Mouse (Mus musculus): ENCODE results near the gene Mrpl28. TPM values are rescaled to one million over a fixed set of nuclear protein-coding genes. Genes with fewer than 3 reads are reported as not detected.
A peak's percentile ranks its signal among the peaks of the same experiment; 100 is the strongest.

Mrpl28 gene
- total RNA-seq, 2 experiments from 2014 or later, result 63.1 to 152 TPM

- ATAC-seq (replicated peaks; ENCODE audit: low FRiP score, low TSS enrichment, poor library complexity, severe bottlenecking), result peak; percentile 62
Observed at GRCm38 (mm10) chr17:26115205-26115898, 7.9 kb upstream of the Mrpl28 start.

DNA sequence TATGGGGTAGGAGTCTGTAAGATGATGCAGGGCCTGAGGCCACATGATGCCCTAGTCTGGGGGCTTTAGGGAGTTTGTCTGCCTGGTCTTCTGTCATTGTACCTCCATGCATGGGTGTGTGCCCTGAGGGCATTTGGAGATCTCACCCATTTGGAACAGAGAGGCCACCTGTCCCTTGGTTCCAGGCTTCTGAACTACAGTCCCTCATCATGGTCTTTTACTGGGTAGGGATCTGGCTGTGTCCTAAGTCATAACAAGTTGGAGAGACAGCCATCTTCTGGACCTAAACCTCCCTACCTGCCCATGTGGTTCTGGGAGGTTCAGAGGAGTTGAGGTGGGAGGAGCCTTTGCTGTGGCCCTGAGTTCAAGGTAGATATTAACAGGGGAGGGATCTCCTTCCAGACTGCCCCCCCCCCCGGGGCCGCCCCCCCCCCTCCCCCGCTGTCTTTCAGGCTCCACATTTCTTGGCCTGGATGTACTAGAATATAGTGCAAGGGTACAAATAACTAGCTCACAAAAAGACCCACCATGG, 7.3 kb upstream of the Mrpl28 start:
- ATAC-seq (replicated peaks; ENCODE audit: low FRiP score, low TSS enrichment, poor library complexity, severe bottlenecking), result no peak

- no peak for ATAC-seq (replicated peaks; ENCODE audit: low FRiP score, low TSS enrichment, poor library complexity, severe bottlenecking)
Observed at GRCm38 (mm10) chr17:26116503-26117258, 6.6 kb upstream of the Mrpl28 start.

GRCm38 (mm10) chr17:26119766-26120710, 3.3 kb upstream of the Mrpl28 start:
- ATAC-seq (replicated peaks; ENCODE audit: low FRiP score, low TSS enrichment, poor library complexity, severe bottlenecking), result peak; percentile 39; the same call in 1 of the 2 replicates

- ATAC-seq (replicated peaks; ENCODE audit: low FRiP score, low TSS enrichment, poor library complexity, severe bottlenecking), result no peak
Observed at GRCm38 (mm10) chr17:26122431-26123140, 714 bp upstream of the Mrpl28 start.

GRCm38 (mm10) chr17:26124560-26124959, 1.3 kb downstream of the Mrpl28 start:
- ATAC-seq (replicated peaks; ENCODE audit: low FRiP score, low TSS enrichment, poor library complexity, severe bottlenecking), result no peak

DNA sequence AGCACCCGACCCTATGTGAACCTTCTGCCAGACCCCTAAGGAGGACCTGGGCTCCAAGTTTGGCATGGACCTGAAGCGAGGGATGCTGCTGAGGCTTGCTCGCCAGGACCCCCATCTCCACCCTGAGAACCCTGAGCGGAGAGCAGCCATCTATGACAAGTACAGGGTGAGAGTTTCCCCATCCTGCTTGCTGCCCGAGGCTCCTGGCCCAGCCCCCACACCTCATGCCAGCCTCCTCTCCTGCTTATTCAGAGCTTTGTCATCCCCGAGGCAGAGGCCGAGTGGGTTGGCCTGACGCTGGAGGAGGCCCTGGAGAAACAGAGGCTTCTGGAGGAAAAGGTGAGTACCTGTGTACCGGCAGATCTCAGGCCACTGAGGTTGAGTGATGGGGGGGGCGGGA, 1.9 kb downstream of the Mrpl28 start:
- no peak for ATAC-seq (replicated peaks; ENCODE audit: low FRiP score, low TSS enrichment, poor library complexity, severe bottlenecking)

- ATAC-seq (replicated peaks; ENCODE audit: low FRiP score, low TSS enrichment, poor library complexity, severe bottlenecking), result no peak
Observed at GRCm38 (mm10) chr17:26131062-26131732, 7.9 kb downstream of the Mrpl28 start.

- ATAC-seq (replicated peaks; ENCODE audit: low FRiP score, low TSS enrichment, poor library complexity, severe bottlenecking), result no peak
Observed at GRCm38 (mm10) chr17:26131856-26132853, 8.9 kb downstream of the Mrpl28 start.

DNA sequence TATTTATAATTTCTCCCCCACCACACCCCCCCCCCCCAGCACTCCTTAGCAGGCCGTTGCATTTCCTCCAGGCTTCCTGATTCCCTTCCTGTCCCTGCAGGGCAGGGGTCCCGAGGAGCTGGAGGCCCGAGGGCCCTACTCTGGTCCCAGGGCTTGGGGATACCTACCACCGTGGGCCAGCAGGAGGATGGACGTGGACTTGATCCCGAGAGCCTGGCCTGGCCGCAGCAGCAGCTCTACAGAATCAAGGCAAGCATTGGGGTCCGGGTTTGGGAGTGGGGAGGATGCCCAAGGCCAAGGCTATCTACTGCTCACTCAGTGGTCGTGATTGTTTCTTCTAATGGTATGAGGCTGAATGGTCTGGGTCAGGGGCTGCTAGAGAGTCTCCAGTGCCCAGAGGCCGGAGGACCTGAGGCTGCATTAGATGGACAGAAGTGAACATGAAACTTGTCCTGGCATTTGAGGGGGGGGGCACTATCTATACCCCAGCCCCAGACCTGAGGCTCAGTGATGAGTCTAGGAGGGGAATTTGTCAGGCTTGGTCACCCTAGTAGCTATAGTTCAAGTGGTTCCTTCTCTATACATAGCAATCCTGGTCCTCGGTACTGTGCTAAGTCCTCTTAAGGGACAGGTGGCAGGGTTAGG, 13.9 kb downstream of the Mrpl28 start:
- no peak for ATAC-seq (replicated peaks; ENCODE audit: low FRiP score, low TSS enrichment, poor library complexity, severe bottlenecking)

GRCm38 (mm10) chr17:26137751-26138130, 14.4 kb downstream of the Mrpl28 start:
- ATAC-seq (replicated peaks; ENCODE audit: low FRiP score, low TSS enrichment, poor library complexity, severe bottlenecking), result no peak

DNA sequence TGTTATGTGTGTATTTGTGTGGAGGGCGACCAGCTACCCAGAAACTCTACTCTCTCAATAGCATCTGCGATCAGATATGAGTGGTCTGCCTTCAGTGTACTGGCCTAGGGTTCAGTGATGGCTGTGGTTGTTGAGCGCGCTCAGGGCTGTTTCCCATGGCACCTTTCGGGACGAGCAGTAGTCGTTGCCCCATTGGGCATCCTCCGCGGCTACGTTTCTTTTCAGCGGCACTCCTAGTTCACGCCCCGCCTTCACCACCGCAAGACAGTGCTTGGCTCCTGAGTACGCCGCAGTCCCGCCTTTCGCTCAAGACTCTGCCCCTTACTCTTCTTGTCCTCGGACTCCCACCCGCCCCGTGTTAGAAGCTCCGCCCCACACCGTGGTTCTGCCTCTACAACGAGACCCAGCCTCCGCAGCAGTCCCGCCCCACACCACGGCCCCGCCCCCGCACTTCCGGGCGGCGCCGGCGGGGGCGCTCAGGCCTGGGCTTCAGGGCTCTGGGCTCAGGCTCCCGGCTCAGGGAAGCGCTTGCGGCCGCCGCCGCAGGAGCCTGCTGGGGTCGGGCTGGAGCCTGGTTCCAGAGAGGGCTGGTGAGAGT, 15.0 kb downstream of the Mrpl28 start, which contains the start of gene Axin1:
Gene Axin1, plus strand, starts transcription at position 450 of the 598 bp plus-strand sequence.
- ATAC-seq (replicated peaks; ENCODE audit: low FRiP score, low TSS enrichment, poor library complexity, severe bottlenecking), result peak; percentile 97

GRCm38 (mm10) chr17:26138901-26139381, 15.6 kb downstream of the Mrpl28 start:
- no peak for ATAC-seq (replicated peaks; ENCODE audit: low FRiP score, low TSS enrichment, poor library complexity, severe bottlenecking)

GRCm38 (mm10) chr17:26142796-26143195, 19.5 kb downstream of the Mrpl28 start:
- no peak for ATAC-seq (replicated peaks; ENCODE audit: low FRiP score, low TSS enrichment, poor library complexity, severe bottlenecking)

GRCm38 (mm10) chr17:26143386-26143785, 20.1 kb downstream of the Mrpl28 start:
- no peak for ATAC-seq (replicated peaks; ENCODE audit: low FRiP score, low TSS enrichment, poor library complexity, severe bottlenecking)

DNA sequence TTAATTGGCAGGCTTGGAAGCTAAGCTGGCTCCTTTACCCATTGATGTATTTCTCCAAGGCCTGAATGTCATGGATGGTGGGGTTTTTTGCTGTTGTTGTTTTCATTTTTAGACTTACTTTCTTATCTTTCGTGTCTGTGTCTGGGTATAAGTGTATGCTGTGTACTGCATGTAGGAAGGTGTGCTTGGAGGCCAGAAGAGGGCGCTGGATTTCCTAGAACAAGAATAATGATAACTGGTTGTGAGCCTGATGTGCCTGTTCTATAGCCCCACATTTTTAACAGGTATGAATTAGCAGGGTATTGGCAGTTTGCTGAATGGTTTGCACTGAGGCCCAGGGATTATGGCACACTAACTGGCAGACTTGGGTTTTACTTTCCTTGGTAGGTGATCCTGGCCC, 25.8 kb downstream of the Mrpl28 start:
- no peak for ATAC-seq (replicated peaks; ENCODE audit: low FRiP score, low TSS enrichment, poor library complexity, severe bottlenecking)
